32 mouse cellular contexts compared by ENCODE assay signal in the genomic region with DNA sequence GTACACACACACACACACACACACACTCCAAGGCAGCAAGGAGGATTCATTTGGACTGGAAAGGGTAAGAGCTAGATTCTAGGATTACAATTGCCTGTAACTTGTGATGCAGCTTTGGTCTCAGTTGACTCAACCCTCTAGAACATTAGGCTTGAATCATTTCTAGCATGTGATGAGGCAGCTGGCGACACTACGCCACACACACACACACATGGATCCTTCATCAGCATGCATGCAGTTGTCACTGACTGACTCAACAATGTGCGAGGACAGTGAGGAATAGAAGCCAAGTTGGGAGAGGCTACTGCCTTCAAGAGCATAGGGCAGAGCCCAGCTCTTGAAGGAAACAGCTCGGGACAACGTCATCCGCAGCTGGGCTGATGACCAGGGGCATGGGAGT.
"Had no signal": no experiment of that assay in that cellular context is flagged by ENCODE, and none has a peak within 500 bp of the region (broad histone marks: within the 10 kb centered on the region; RNA-seq: fewer than 3 reads in every experiment).

No protein-coding gene starts in this region.

- H3K4me3 ChIP-seq: heart, embryonic 10.5 days; heart, embryonic 12.5 days; heart, embryonic 13.5 days; heart, embryonic 15.5 days; hindbrain, embryonic 10.5 days; hindbrain, embryonic 12.5 days; hindbrain, embryonic 13.5 days; hindbrain, embryonic 15.5 days; intestine, embryonic 15.5 days; kidney, embryonic 15.5 days; layer of hippocampus, adult 2 months had no signal

- H3K4me1 ChIP-seq: heart, embryonic 10.5 days; heart, embryonic 12.5 days; heart, embryonic 13.5 days; heart, embryonic 15.5 days; intestine, embryonic 15.5 days had no signal

- ATAC-seq: hindbrain, embryonic 16.5 days; hindbrain, postnatal 0 days; inflammation-experienced regulatory T-cells, adult 6 months; intestine, embryonic 15.5 days; intestine, embryonic 16.5 days; intestine, postnatal 0 days had no signal

- DNase-seq: heart, postnatal 10 days; heart, postnatal 14 days; heart, postnatal 36 days; heart, postnatal 4 days; kidney, adult 11 months; kidney, adult 18-20 months; kidney, adult 2 months; kidney, adult 8-10 months; kidney, adult 9 months; kidney, postnatal 10 days; kidney, postnatal 14 days; kidney, postnatal 25 days; kidney, postnatal 36 days; kidney, postnatal 4 days; layer of hippocampus, adult 9-11 months; layer of hippocampus, postnatal 36 days had no signal

- H3K9me3 ChIP-seq: heart, embryonic 10.5 days; heart, embryonic 12.5 days; heart, embryonic 13.5 days; heart, embryonic 15.5 days; hindbrain, embryonic 10.5 days; hindbrain, embryonic 12.5 days; hindbrain, embryonic 13.5 days; hindbrain, embryonic 15.5 days; intestine, embryonic 15.5 days; kidney, embryonic 15.5 days had no signal

- H3K36me3 ChIP-seq: heart, embryonic 10.5 days; heart, embryonic 12.5 days; heart, embryonic 13.5 days; heart, embryonic 15.5 days; hindbrain, embryonic 10.5 days; hindbrain, embryonic 12.5 days; hindbrain, embryonic 13.5 days; hindbrain, embryonic 15.5 days; intestine, embryonic 15.5 days; kidney, embryonic 15.5 days had no signal

- H3K27me3 ChIP-seq: heart, embryonic 12.5 days; heart, embryonic 13.5 days; heart, embryonic 15.5 days; hindbrain, embryonic 12.5 days; hindbrain, embryonic 13.5 days; hindbrain, embryonic 15.5 days; intestine, embryonic 15.5 days; kidney, embryonic 15.5 days had no signal
